Mouse (Mus musculus) lung, postnatal 0 days (tissue): ENCODE measurements around the gene Sox9. TPM values are rescaled to one million over a fixed set of nuclear protein-coding genes. Genes with fewer than 3 reads are reported as not detected.
A peak's percentile ranks its signal among the peaks of the same experiment; 100 is the strongest.

Experiments
- ATAC-seq: fragments of 200-750 bp; cut with Nextera tagmentation; 2 replicates; pipeline ENCODE4 v1.8.0; 2017; ENCODE audit warnings: moderate library complexity
- DNase-seq: peaks from one replicate; pipeline ENCODE4 v3.0.0-alpha.2; 2016; ENCODE audit warnings: low spot score
- H3K27ac ChIP-seq: fragments of 300-500 bp; sonication (generic); 2 replicates; pipeline ENCODE4 v1.5.1; 2014; ENCODE audit warnings: antibody characterized with exemption, mild to moderate bottlenecking, low read length, mixed read lengths
- H3K27me3 ChIP-seq: fragments of 300-500 bp; sonication (generic); replicated peaks from 2 replicates; pipeline ENCODE4 v1.6.1; 2014; ENCODE audit warnings: low read length, mixed read lengths; ENCODE audit not compliant: insufficient read depth
- H3K36me3 ChIP-seq: fragments of 300-500 bp; sonication (generic); 2 replicates; pipeline ENCODE4 v1.6.1; 2014; ENCODE audit warnings: low read length, mixed read lengths; ENCODE audit not compliant: insufficient read depth
- H3K4me1 ChIP-seq: fragments of 300-500 bp; sonication (generic); 2 replicates; pipeline ENCODE4 v1.6.1; 2014; ENCODE audit warnings: antibody characterized with exemption, low read depth, low read length, mixed read lengths; ENCODE audit not compliant: insufficient read depth
- H3K4me2 ChIP-seq: fragments of 300-500 bp; sonication (generic); replicated peaks from 2 replicates; pipeline ENCODE4 v1.6.1; 2014; ENCODE audit warnings: low read depth, mild to moderate bottlenecking, low read length, moderate library complexity, mixed read lengths
- H3K4me3 ChIP-seq: fragments of 300-500 bp; sonication (generic); 2 replicates; pipeline ENCODE4 v1.5.1; 2014; ENCODE audit warnings: low read depth, low read length
- H3K9ac ChIP-seq: fragments of 300-500 bp; sonication (generic); replicated peaks from 2 replicates; pipeline ENCODE4 v1.6.1; 2014; ENCODE audit warnings: low read depth, mild to moderate bottlenecking
- H3K9me3 ChIP-seq: fragments of 300-500 bp; sonication (generic); 2 replicates; pipeline ENCODE4 v1.6.1; 2016; ENCODE audit warnings: low read length, mixed read lengths
- CTCF ChIP-seq: IDR thresholded peaks from 2 replicates; pipeline ENCODE4 v1.5.1; 2016; ENCODE audit warnings: antibody characterized with exemption, mild to moderate bottlenecking
- EP300 ChIP-seq: IDR thresholded peaks from 2 replicates; pipeline ENCODE4 v1.6.1; 2016; ENCODE audit warnings: antibody characterized with exemption, mild to moderate bottlenecking, control low read depth
- WGBS: fragments of 180-500 bp; shearing (Covaris S2); extraction: QIAGEN DNeasy Blood & Tissue Kit; methylation state at CpG from one replicate; pipeline ENCODE4 v1.1.7; 2014; 5-methylcytosine and 5-hydroxymethylcytosine counted together
- polyA plus RNA-seq: library from polyadenylated mRNA; unstranded; fragments of >200 nt; fragmentation: Nextera tagmentation; extraction: Ambion mirVana; gene quantifications from 2 replicates; pipeline ENCODE4 v1.2.1, GENCODE M21; 2015

The Sox9 gene
- polyA plus RNA-seq, 1 experiment from 2014 or later: 9.0 TPM

- DNase-seq: peak; percentile 47
- Histone ChIP-seq H3K9me3 (no peaks in the 10 kb centered on the region), H3K27me3 (0 out of 2 replicates have a peak, but pooled peaks cover 10% of the 10 kb centered on the region), H3K4me2 (peak overlapping the region; percentile 71), H3K4me1 (peaks cover 7% of the 10 kb centered on the region; the same call in 1 of the 2 replicates), H3K36me3 (no peaks in the 10 kb centered on the region), H3K9ac (0 out of 2 replicates have a peak overlapping the region, but pooled peaks have one; percentile 5), H3K27ac (peak overlapping the region; percentile 22), H3K4me3 (peak overlapping the region; percentile 58)
- WGBS: 1% methylated on average over 51 of the region's 75 CpGs
- TF ChIP-seq EP300: no peak
- no peak for TF ChIP-seq CTCF
- ATAC-seq: peak; percentile 74
Measured at GRCm38 (mm10) chr11:112782357-112783121, 515 bp downstream of the Sox9 start.

- H3K36me3 ChIP-seq: no peaks in the 10 kb centered on the region
- TF ChIP-seq CTCF (0 out of 2 replicates have a peak, but pooled peaks have one; percentile 5), EP300 (no peak)
- WGBS: 3% methylated on average over 30 of the region's 42 CpGs
- H3K4me3 ChIP-seq: peak overlapping the region; percentile 58
- H3K9me3 ChIP-seq: no peaks in the 10 kb centered on the region
- H3K4me2 ChIP-seq: peak overlapping the region; percentile 71
- H3K4me1 ChIP-seq: peaks cover 7% of the 10 kb centered on the region; the same call in 1 of the 2 replicates
- DNase-seq (peak; percentile 56), ATAC-seq (no peak)
- H3K9ac ChIP-seq: peak overlapping the region; percentile 16; the same call in 1 of the 2 replicates
- 0 out of 2 replicates have a peak, but pooled peaks cover 8% of the 10 kb centered on the region for H3K27me3 ChIP-seq
- no peak overlapping the region for H3K27ac ChIP-seq
Measured at GRCm38 (mm10) chr11:112783401-112784346, 1.6 kb downstream of the Sox9 start.

GRCm38 (mm10) chr11:112784347-112784902 is 2.4 kb downstream of the Sox9 start:
- Histone ChIP-seq H3K4me1 (peaks cover 7% of the 10 kb centered on the region; the same call in 1 of the 2 replicates), H3K27me3 (0 out of 2 replicates have a peak, but pooled peaks cover 7% of the 10 kb centered on the region), H3K9me3 (no peaks in the 10 kb centered on the region), H3K4me2 (peak overlapping the region; percentile 71), H3K36me3 (no peaks in the 10 kb centered on the region), H3K27ac (no peak overlapping the region), H3K4me3 (peak overlapping the region; percentile 58), H3K9ac (no peak overlapping the region)
- whole genome bisulfite sequencing: 8% methylated on average over 30 of the region's 30 CpGs
- TF ChIP-seq EP300: no peak
- no peak for TF ChIP-seq CTCF
- no peak for DNase-seq
- ATAC-seq: no peak

GRCm38 (mm10) chr11:112784903-112785381 is 2.9 kb downstream of the Sox9 start:
- H3K36me3 ChIP-seq: no peaks in the 10 kb centered on the region
- H3K4me2 ChIP-seq: peak overlapping the region; percentile 71
- WGBS: 9% methylated on average over 28 of the region's 34 CpGs
- TF ChIP-seq EP300: no peak
- no peak for TF ChIP-seq CTCF
- H3K27me3 ChIP-seq: 0 out of 2 replicates have a peak, but pooled peaks cover 7% of the 10 kb centered on the region
- no peaks in the 10 kb centered on the region for H3K9me3 ChIP-seq
- no peak overlapping the region for H3K27ac ChIP-seq
- H3K9ac ChIP-seq: peak overlapping the region; percentile 29; the same call in 1 of the 2 replicates
- H3K4me1 ChIP-seq: peaks cover 7% of the 10 kb centered on the region; the same call in 1 of the 2 replicates
- peak; percentile 29 for DNase-seq
- no peak for ATAC-seq
- H3K4me3 ChIP-seq: peak overlapping the region; percentile 58

GRCm38 (mm10) chr11:112785581-112785980 is 3.6 kb downstream of the Sox9 start:
- 0 out of 2 replicates have a peak, but pooled peaks cover 7% of the 10 kb centered on the region for H3K27me3 ChIP-seq

More at GRCm38 (mm10) chr11:112785581-112785980, 3.6 kb downstream of the Sox9 start:
- no peak for DNase-seq
- Histone ChIP-seq H3K9me3 (no peaks in the 10 kb centered on the region), H3K9ac (peak overlapping the region; percentile 29; the same call in 1 of the 2 replicates), H3K4me3 (peak overlapping the region; percentile 58; the same call in 1 of the 2 replicates), H3K4me1 (peaks cover 7% of the 10 kb centered on the region; the same call in 1 of the 2 replicates), H3K4me2 (peak overlapping the region; percentile 71; the same call in 1 of the 2 replicates), H3K27ac (no peak overlapping the region), H3K36me3 (no peaks in the 10 kb centered on the region)
- WGBS: 45% methylated on average over 8 of the region's 8 CpGs
- TF ChIP-seq CTCF (no peak), EP300 (no peak)
- no peak for ATAC-seq
